17 mouse cellular contexts compared by ENCODE assay signal in genomic region chr2:33809081-33809480, GRCm38 (mm10).
A peak's percentile ranks its signal among the peaks of the same experiment; 100 is the strongest.
DNase-seq lines count a peak whose midpoint lies in the region; ATAC-seq lines count a peak whose summit lies in the region.
"Had no signal": no experiment of that assay in that cellular context is flagged by ENCODE, and none has a peak within 500 bp of the region (broad histone marks: within the 10 kb centered on the region; RNA-seq: fewer than 3 reads in every experiment).

No protein-coding gene starts in this region.

- no peaks in the 10 kb centered on the region for H3K27me3 ChIP-seq in hindbrain, embryonic 10.5 days (ENCODE audit: insufficient read depth, poor library complexity, severe bottlenecking)
- no peaks in the 10 kb centered on the region for H3K27me3 ChIP-seq in hindbrain, embryonic 11.5 days (ENCODE audit: control insufficient read depth, insufficient read depth, low read length)
- H3K27me3 ChIP-seq in hindbrain, embryonic 15.5 days, result no peaks in the 10 kb centered on the region
- H3K27me3 ChIP-seq: embryonic facial prominence, embryonic 12.5 days; limb, embryonic 13.5 days; liver, embryonic 15.5 days had no signal

- H3K9ac ChIP-seq in hindbrain, embryonic 11.5 days (ENCODE audit: low read depth, low read length), result no peak overlapping the region
- no peak overlapping the region for H3K9ac ChIP-seq in hindbrain, embryonic 15.5 days
- H3K9ac ChIP-seq: embryonic facial prominence, embryonic 12.5 days; limb, embryonic 13.5 days; liver, embryonic 15.5 days had no signal

- ATAC-seq in hindbrain, embryonic 11.5 days (ENCODE audit: low FRiP score), result no peak
- peak; percentile 6; the same call in 1 of the 2 replicates for ATAC-seq in hindbrain, embryonic 15.5 days (ENCODE audit: low FRiP score, low read depth)

- H3K27ac ChIP-seq in hindbrain, embryonic 10.5 days, result peak overlapping the region; percentile 30; the same call in 1 of the 2 replicates
- no peak overlapping the region for H3K27ac ChIP-seq in hindbrain, embryonic 11.5 days (ENCODE audit: low read depth, low read length)
- no peak overlapping the region; the same call in 1 of the 2 replicates for H3K27ac ChIP-seq in hindbrain, embryonic 15.5 days (replicated peaks)
- H3K27ac ChIP-seq: embryonic facial prominence, embryonic 12.5 days; heart, embryonic 10.5 days; limb, embryonic 13.5 days; liver, embryonic 15.5 days had no signal

- H3K9me3 ChIP-seq in hindbrain, embryonic 10.5 days, result no peaks in the 10 kb centered on the region
- H3K9me3 ChIP-seq in hindbrain, embryonic 11.5 days (ENCODE audit: control insufficient read depth, low read length), result no peaks in the 10 kb centered on the region
- no peaks in the 10 kb centered on the region for H3K9me3 ChIP-seq in hindbrain, embryonic 15.5 days
- H3K9me3 ChIP-seq: embryonic facial prominence, embryonic 12.5 days; heart, embryonic 10.5 days; limb, embryonic 13.5 days; liver, embryonic 15.5 days had no signal

- peaks cover 30% of the 10 kb centered on the region for H3K36me3 ChIP-seq in hindbrain, embryonic 10.5 days
- H3K36me3 ChIP-seq in hindbrain, embryonic 11.5 days (ENCODE audit: control insufficient read depth, insufficient read depth, low read length), result no peaks in the 10 kb centered on the region
- no peaks in the 10 kb centered on the region for H3K36me3 ChIP-seq in hindbrain, embryonic 15.5 days
- H3K36me3 ChIP-seq: heart, embryonic 10.5 days; liver, embryonic 15.5 days had no signal

- no peak for DNase-seq in hindbrain, embryonic 10.5 days (ENCODE audit: low spot score)
- DNase-seq in hindbrain, embryonic 11.5 days (ENCODE audit: low spot score), result no peak
- DNase-seq in retina, postnatal 1 day, result peak; percentile 20
- DNase-seq in retina, embryonic 14.5 days (ENCODE audit: low spot score), result no peak
- no peak for DNase-seq in frontal cortex, postnatal 10 days (ENCODE audit: low spot score in 2 of 2)
- DNase-seq in kidney, adult 18-20 months, result no peak
- DNase-seq: adrenal gland, postnatal 14 days; cerebellum, adult 11-12 months; cerebellum, postnatal 36 days; heart, postnatal 10 days; kidney, postnatal 4 days; lung, postnatal 14 days had no signal

- 80% methylated on average over 3 of the region's 3 CpGs for WGBS in hindbrain, embryonic 10.5 days
- WGBS in hindbrain, embryonic 11.5 days, result 88% methylated on average over 3 of the region's 3 CpGs
- 60% methylated on average over 3 of the region's 3 CpGs for WGBS in hindbrain, embryonic 15.5 days

- H3K4me2 ChIP-seq in hindbrain, embryonic 11.5 days (replicated peaks; ENCODE audit: low read depth, low read length), result no peak overlapping the region
- no peak overlapping the region for H3K4me2 ChIP-seq in hindbrain, embryonic 15.5 days
- H3K4me2 ChIP-seq: embryonic facial prominence, embryonic 12.5 days; limb, embryonic 13.5 days; liver, embryonic 15.5 days had no signal

- H3K4me1 ChIP-seq in hindbrain, embryonic 10.5 days (replicated peaks), result peaks cover 50% of the 10 kb centered on the region
- peaks cover 6% of the 10 kb centered on the region for H3K4me1 ChIP-seq in hindbrain, embryonic 11.5 days (replicated peaks; ENCODE audit: control insufficient read depth, insufficient read depth, low read length)
- peaks cover 66% of the 10 kb centered on the region for H3K4me1 ChIP-seq in hindbrain, embryonic 15.5 days (replicated peaks)
- H3K4me1 ChIP-seq: liver, embryonic 15.5 days had no signal

- no peak overlapping the region for H3K4me3 ChIP-seq in hindbrain, embryonic 10.5 days
- H3K4me3 ChIP-seq in hindbrain, embryonic 11.5 days (ENCODE audit: low read depth, low read length), result no peak overlapping the region
- H3K4me3 ChIP-seq in hindbrain, embryonic 15.5 days, result no peak overlapping the region
- H3K4me3 ChIP-seq: embryonic facial prominence, embryonic 12.5 days; heart, embryonic 10.5 days; limb, embryonic 13.5 days; liver, embryonic 15.5 days had no signal
